Mouse (Mus musculus) CD4-positive, CD25-positive, alpha-beta regulatory T cell, adult 2 months (primary cell): ENCODE measurements around the gene Barhl2.
A peak's percentile ranks its signal among the peaks of the same experiment; 100 is the strongest.

Experiments used
- DNase-seq: peaks from one replicate; pipeline ENCODE4 v3.0.0-alpha.2; 2012; ENCODE audit warnings: low read depth, low spot score

Gene Barhl2

GRCm38 (mm10) chr5:106457986-106458476, at the start of gene Barhl2:
TSS of gene Barhl2 (minus strand) at chr5:106458166.
- no peak for DNase-seq

GRCm38 (mm10) chr5:106506061-106506460, 48.1 kb upstream of the Barhl2 start:
- no peak for DNase-seq

GRCm38 (mm10) chr5:106502684-106503545, 44.9 kb upstream of the Barhl2 start:
- no peak for DNase-seq

- DNase-seq = no peak
Observed at GRCm38 (mm10) chr5:106502271-106502670, 44.3 kb upstream of the Barhl2 start.

- DNase-seq = no peak
Observed at GRCm38 (mm10) chr5:106491771-106492170, 33.8 kb upstream of the Barhl2 start.

GRCm38 (mm10) chr5:106472105-106472500, 14.1 kb upstream of the Barhl2 start:
- no peak for DNase-seq

- no peak for DNase-seq
Observed at GRCm38 (mm10) chr5:106471235-106472104, 13.5 kb upstream of the Barhl2 start.

GRCm38 (mm10) chr5:106465129-106465790, 7.3 kb upstream of the Barhl2 start:
- DNase-seq = no peak

- DNase-seq = no peak
Observed at GRCm38 (mm10) chr5:106464336-106465128, 6.6 kb upstream of the Barhl2 start.

GRCm38 (mm10) chr5:106463661-106464191, 5.8 kb upstream of the Barhl2 start:
- no peak for DNase-seq

- peak; percentile 70 for DNase-seq
Observed at GRCm38 (mm10) chr5:106461913-106462312, 3.9 kb upstream of the Barhl2 start.

- DNase-seq = no peak
Observed at GRCm38 (mm10) chr5:106461431-106461830, 3.5 kb upstream of the Barhl2 start.

- no peak for DNase-seq
Observed at GRCm38 (mm10) chr5:106460535-106460934, 2.6 kb upstream of the Barhl2 start.

GRCm38 (mm10) chr5:106460001-106460511, 2.1 kb upstream of the Barhl2 start:
- DNase-seq = no peak

GRCm38 (mm10) chr5:106459120-106459641, 1.2 kb upstream of the Barhl2 start:
- DNase-seq = no peak

GRCm38 (mm10) chr5:106458477-106459119, 632 bp upstream of the Barhl2 start:
- no peak for DNase-seq

- DNase-seq = no peak
Observed at GRCm38 (mm10) chr5:106457111-106457925, 648 bp downstream of the Barhl2 start.

GRCm38 (mm10) chr5:106455984-106456383, 2.0 kb downstream of the Barhl2 start:
- no peak for DNase-seq
